Mouse (Mus musculus): ENCODE measurements around the gene Gm47985. TPM values are rescaled to one million over a fixed set of nuclear protein-coding genes. Genes with fewer than 3 reads are reported as not detected.

The Gm47985 gene
- total and polyA plus RNA-seq, 3 experiments: 0.19 to 0.25 TPM; not detected in 1

- Histone ChIP-seq H3K9me3 (replicated peaks; ENCODE audit: insufficient read depth, low read length) (no peaks in the 10 kb centered on the region), H3K27ac (ENCODE audit: control insufficient read depth, low read depth, low read length) (no peak overlapping the region), H3K27me3 (ENCODE audit: control insufficient read depth in 1 of 2, insufficient read depth in 2 of 2, low read length in 2 of 2) (no peaks in the 10 kb centered on the region), H3K9ac (ENCODE audit: control insufficient read depth, low read depth, low read length, poor library complexity, severe bottlenecking) (no peak overlapping the region), H3K36me3 (ENCODE audit: control insufficient read depth in 1 of 2, insufficient read depth in 2 of 2, low read length in 2 of 2) (no peaks in the 10 kb centered on the region), H3K4me1 (ENCODE audit: control insufficient read depth in 1 of 2, insufficient read depth in 2 of 2, low read length in 2 of 2) (no peaks in the 10 kb centered on the region), H3K4me3 (ENCODE audit: control insufficient read depth in 1 of 2, insufficient read depth in 1 of 2, low read depth in 2 of 2, low read length in 2 of 2) (no peak overlapping the region), H3K79me2 (ENCODE audit: control insufficient read depth, insufficient read depth, low read length, poor library complexity) (no peaks in the 10 kb centered on the region)
- DNase-seq (ENCODE audit: low read depth, low spot score): no peak
- TF ChIP-seq CHD2 (IDR thresholded peaks at IDR 0.05; ENCODE audit: low read length) (no peak), POLR2AphosphoS5 (IDR thresholded peaks at IDR 0.05; ENCODE audit: borderline replicate concordance, low read depth, low read length) (no peak)
Observed at GRCm38 (mm10) chr1:151227506-151227905, 45.2 kb downstream of the Gm47985 start.

GRCm38 (mm10) chr1:151228320-151228989 is 46.1 kb downstream of the Gm47985 start:
- Histone ChIP-seq H3K79me2 (ENCODE audit: control insufficient read depth, insufficient read depth, low read length, poor library complexity) (no peaks in the 10 kb centered on the region), H3K27ac (ENCODE audit: control insufficient read depth, low read depth, low read length) (no peak overlapping the region), H3K9me3 (replicated peaks; ENCODE audit: insufficient read depth, low read length) (no peaks in the 10 kb centered on the region), H3K4me1 (ENCODE audit: control insufficient read depth in 1 of 2, insufficient read depth in 2 of 2, low read length in 2 of 2) (no peaks in the 10 kb centered on the region), H3K27me3 (ENCODE audit: control insufficient read depth in 1 of 2, insufficient read depth in 2 of 2, low read length in 2 of 2) (no peaks in the 10 kb centered on the region), H3K9ac (ENCODE audit: control insufficient read depth, low read depth, low read length, poor library complexity, severe bottlenecking) (no peak overlapping the region), H3K4me3 (ENCODE audit: control insufficient read depth in 1 of 2, insufficient read depth in 1 of 2, low read depth in 2 of 2, low read length in 2 of 2) (no peak overlapping the region), H3K36me3 (ENCODE audit: control insufficient read depth in 1 of 2, insufficient read depth in 2 of 2, low read length in 2 of 2) (no peaks in the 10 kb centered on the region)
- no peak for TF ChIP-seq CTCF (IDR thresholded peaks at IDR 0.05 in 2 of 3, conservative IDR thresholded peaks at IDR 0.05 in 1 of 3; ENCODE audit: control insufficient read depth in 1 of 3, insufficient read depth in 1 of 3, low read depth in 2 of 3, low read length in 3 of 3, poor library complexity in 1 of 3, severe bottlenecking in 1 of 3)
- TF ChIP-seq GABPA (IDR thresholded peaks at IDR 0.05; ENCODE audit: low read depth, low read length): no peak
- no peak for TF ChIP-seq EP300 (IDR thresholded peaks at IDR 0.05; ENCODE audit: low read depth in 1 of 2, low read length in 2 of 2)
- TF ChIP-seq MYC (IDR thresholded peaks at IDR 0.05; ENCODE audit: low read depth, low read length): no peak
- TF ChIP-seq CHD2 (IDR thresholded peaks at IDR 0.05; ENCODE audit: low read length): no peak
- TF ChIP-seq CHD1 (IDR thresholded peaks at IDR 0.05; ENCODE audit: low read depth, low read length): no peak
- TF ChIP-seq ZC3H11A (IDR thresholded peaks at IDR 0.05; ENCODE audit: low read depth, low read length): no peak
- no peak for TF ChIP-seq RAD21 (IDR thresholded peaks at IDR 0.05; ENCODE audit: low read depth, low read length)
- no peak for TF ChIP-seq ETS1 (IDR thresholded peaks at IDR 0.05; ENCODE audit: low read depth, low read length)
- no peak for TF ChIP-seq UBTF (IDR thresholded peaks at IDR 0.05; ENCODE audit: borderline replicate concordance, insufficient read depth, low read depth, low read length)
- TF ChIP-seq BHLHE40 (IDR thresholded peaks at IDR 0.05; ENCODE audit: borderline replicate concordance, low read depth, low read length): no peak
- no peak for TF ChIP-seq POLR2A (IDR thresholded peaks at IDR 0.05; ENCODE audit: control insufficient read depth in 1 of 2, insufficient read depth in 1 of 2, low read depth in 1 of 2, low read length in 2 of 2, poor library complexity in 1 of 2)
- no peak for TF ChIP-seq ZKSCAN1 (IDR thresholded peaks at IDR 0.05; ENCODE audit: low read depth, low read length)
- TF ChIP-seq POLR2AphosphoS2 (IDR thresholded peaks at IDR 0.05; ENCODE audit: low read length): no peak
- TF ChIP-seq MEF2A (IDR thresholded peaks at IDR 0.05; ENCODE audit: extremely low read depth, insufficient replicate concordance, low read depth, low read length, poor library complexity, severe bottlenecking): no peak
- no peak for TF ChIP-seq NRF1 (IDR thresholded peaks at IDR 0.05; ENCODE audit: insufficient read depth, low read depth, low read length, poor library complexity, severe bottlenecking)
- TF ChIP-seq TCF12 (IDR thresholded peaks at IDR 0.05; ENCODE audit: low read depth, low read length): no peak
- TF ChIP-seq USF1 (IDR thresholded peaks at IDR 0.05; ENCODE audit: low read depth, low read length): no peak
- TF ChIP-seq MAX (IDR thresholded peaks at IDR 0.05; ENCODE audit: low read length): no peak
- DNase-seq (ENCODE audit: low read depth, low spot score): peak; percentile 39
